Mouse (Mus musculus) stomach, postnatal 0 days (tissue): ENCODE data around the gene Lmod2. TPM values are rescaled to one million over a fixed set of nuclear protein-coding genes. Genes with fewer than 3 reads are reported as not detected.

Experiments
- ATAC-seq: fragments of 200-750 bp; cut with Nextera tagmentation; 2 replicates; pipeline ENCODE4 v1.8.0; 2017; ENCODE audit not compliant: low FRiP score, low TSS enrichment
- DNase-seq: peaks from one replicate; pipeline ENCODE4 v3.0.0-alpha.2; 2016; ENCODE audit warnings: low spot score
- H3K27ac ChIP-seq: fragments of 300-500 bp; sonication (generic); replicated peaks from 2 replicates; pipeline ENCODE4 v1.5.1; 2014; ENCODE audit warnings: mild to moderate bottlenecking, control low read depth
- H3K27me3 ChIP-seq: fragments of 300-500 bp; sonication (generic); 2 replicates; pipeline ENCODE4 v1.6.1; 2014; ENCODE audit warnings: low read length; ENCODE audit not compliant: control insufficient read depth, insufficient read depth
- H3K36me3 ChIP-seq: fragments of 300-500 bp; sonication (generic); 2 replicates; pipeline ENCODE4 v1.6.1; 2014; ENCODE audit warnings: low read length, mixed read lengths; ENCODE audit not compliant: control insufficient read depth, insufficient read depth
- H3K4me1 ChIP-seq: fragments of 300-500 bp; sonication (generic); replicated peaks from 2 replicates; pipeline ENCODE4 v1.6.1; 2014; ENCODE audit warnings: antibody characterized with exemption; ENCODE audit not compliant: control insufficient read depth, insufficient read depth
- H3K4me2 ChIP-seq: fragments of 300-500 bp; sonication (generic); replicated peaks from 2 replicates; pipeline ENCODE4 v1.6.1; 2014; ENCODE audit warnings: low read depth, mild to moderate bottlenecking, control low read depth, moderate library complexity
- H3K4me3 ChIP-seq: fragments of 300-500 bp; sonication (generic); 2 replicates; pipeline ENCODE4 v1.5.1; 2014; ENCODE audit warnings: low read depth, low read length, control low read depth
- H3K9ac ChIP-seq: fragments of 300-500 bp; sonication (generic); 2 replicates; pipeline ENCODE4 v1.6.1; 2014; ENCODE audit warnings: mild to moderate bottlenecking, low read length, control low read depth, mixed read lengths
- H3K9me3 ChIP-seq: fragments of 300-500 bp; sonication (generic); 2 replicates; pipeline ENCODE4 v1.6.1; 2016; ENCODE audit warnings: low read length; ENCODE audit not compliant: control insufficient read depth
- CTCF ChIP-seq: IDR thresholded peaks from 2 replicates; pipeline ENCODE4 v1.5.1; 2016; ENCODE audit warnings: antibody characterized with exemption, low read depth, mild to moderate bottlenecking, moderate library complexity
- EP300 ChIP-seq: optimal IDR thresholded peaks from 2 replicates; pipeline ENCODE3; 2016; ENCODE audit warnings: antibody characterized with exemption
- WGBS: fragments of 180-500 bp; shearing (Covaris S2); extraction: QIAGEN DNeasy Blood & Tissue Kit; methylation state at CpG from one replicate; pipeline ENCODE4 v1.1.7; 2014; 5-methylcytosine and 5-hydroxymethylcytosine counted together
- polyA plus RNA-seq: library from polyadenylated mRNA; unstranded; fragments of >200 nt; fragmentation: Nextera tagmentation; extraction: Ambion mirVana; gene quantifications from 2 replicates; pipeline ENCODE4 v1.2.1, GENCODE M21; 2015

The Lmod2 gene
- 0.10 TPM in 1 of 2 replicates, not detected in the other for polyA plus RNA-seq

DNA sequence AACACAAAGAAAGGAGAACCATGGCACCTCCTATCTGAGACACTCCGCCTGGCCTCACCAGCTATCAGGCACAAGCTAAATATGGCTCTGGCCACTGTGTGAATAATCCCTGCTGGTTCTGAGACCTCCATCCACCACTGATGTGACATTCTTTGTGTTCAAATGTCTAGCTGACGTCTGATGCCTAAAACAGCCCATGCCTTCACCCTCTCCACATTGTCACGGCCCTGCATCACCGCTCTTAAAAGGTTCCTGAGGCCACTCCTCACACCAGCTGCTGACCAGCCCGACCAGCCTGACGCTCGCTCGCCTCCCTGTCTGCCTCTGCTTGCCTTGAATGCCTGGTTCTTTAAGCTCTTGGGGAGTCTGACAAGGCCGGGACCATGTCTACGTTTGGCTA lies at the start of gene Lmod2:
Lmod2 (plus strand) TSS at position 263 of the 400 bp plus-strand sequence.
- ATAC-seq (no peak), DNase-seq (no peak)
- WGBS = 70% methylated on average over 10 of the region's 10 CpGs
- Histone ChIP-seq H3K4me3 (no peak within 1 kb of the TSS), H3K27ac (no peak within 1 kb of the TSS), H3K9ac (no peak within 1 kb of the TSS), H3K4me1 (no peaks in the 10 kb centered on the region), H3K36me3 (no peaks in the 10 kb centered on the region), H3K9me3 (no peaks in the 10 kb centered on the region), H3K4me2 (no peak within 1 kb of the TSS), H3K27me3 (no peaks in the 10 kb centered on the region)
- no peak for TF ChIP-seq EP300
- TF ChIP-seq CTCF = no peak

DNA sequence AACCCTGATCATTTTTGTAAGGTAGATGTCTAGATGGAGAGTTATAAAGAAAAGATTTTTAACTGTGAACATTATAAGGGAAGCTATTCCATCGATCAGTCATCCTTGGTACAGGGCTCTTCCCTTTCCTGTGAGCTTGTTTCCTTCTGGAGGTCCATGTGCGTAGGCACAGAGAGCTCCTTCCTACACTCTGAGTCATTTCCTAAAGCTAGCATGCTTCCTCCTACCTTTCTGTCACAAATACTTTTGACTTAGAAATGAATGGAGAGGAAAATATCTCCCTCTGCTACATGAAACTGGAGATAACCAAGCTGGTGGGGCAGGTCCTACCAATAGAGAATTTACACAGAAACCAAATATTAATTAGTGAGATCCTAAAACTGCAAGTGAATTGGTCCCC lies 47.8 kb upstream of the Lmod2 start:
- H3K27ac ChIP-seq = no peak overlapping the region
- H3K4me3 ChIP-seq = no peak overlapping the region
- no peaks in the 10 kb centered on the region for H3K27me3 ChIP-seq
- DNase-seq (no peak), ATAC-seq (no peak)
- H3K4me2 ChIP-seq = no peak overlapping the region
- H3K9me3 ChIP-seq = no peaks in the 10 kb centered on the region
- H3K36me3 ChIP-seq = no peaks in the 10 kb centered on the region
- H3K9ac ChIP-seq = no peak overlapping the region
- no peaks in the 10 kb centered on the region for H3K4me1 ChIP-seq
- TF ChIP-seq CTCF (no peak), EP300 (no peak)
- 64% methylated on average over 2 of the region's 2 CpGs for WGBS

DNA sequence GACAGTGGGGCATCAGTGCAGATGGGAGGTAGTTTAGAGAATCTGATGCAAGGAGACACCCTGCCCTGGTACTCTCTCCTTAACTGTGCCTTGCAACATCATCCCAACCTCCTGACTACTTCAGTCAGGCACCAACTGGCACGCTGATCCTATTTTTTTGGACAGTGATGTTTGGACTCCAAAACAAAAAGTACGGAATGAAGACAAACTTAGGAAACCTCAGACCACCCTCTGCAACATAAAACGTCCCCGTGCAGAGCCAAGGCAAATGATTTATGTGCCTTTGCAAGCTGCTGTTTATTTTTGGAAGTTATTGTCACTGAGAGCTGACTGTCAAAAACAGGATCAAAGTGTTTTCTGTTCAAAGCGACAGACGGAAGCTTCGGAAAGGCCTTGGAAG lies 45.5 kb upstream of the Lmod2 start:
- no peaks in the 10 kb centered on the region for H3K27me3 ChIP-seq
- TF ChIP-seq CTCF = no peak
- TF ChIP-seq EP300 = no peak
- no peak overlapping the region for H3K4me3 ChIP-seq
- no peaks in the 10 kb centered on the region for H3K9me3 ChIP-seq
- H3K4me2 ChIP-seq = no peak overlapping the region
- H3K27ac ChIP-seq = no peak overlapping the region
- no peak for DNase-seq
- 37% methylated on average over 7 of the region's 7 CpGs for WGBS
- no peak overlapping the region for H3K9ac ChIP-seq
- no peaks in the 10 kb centered on the region for H3K4me1 ChIP-seq
- no peak for ATAC-seq
- no peaks in the 10 kb centered on the region for H3K36me3 ChIP-seq

DNA sequence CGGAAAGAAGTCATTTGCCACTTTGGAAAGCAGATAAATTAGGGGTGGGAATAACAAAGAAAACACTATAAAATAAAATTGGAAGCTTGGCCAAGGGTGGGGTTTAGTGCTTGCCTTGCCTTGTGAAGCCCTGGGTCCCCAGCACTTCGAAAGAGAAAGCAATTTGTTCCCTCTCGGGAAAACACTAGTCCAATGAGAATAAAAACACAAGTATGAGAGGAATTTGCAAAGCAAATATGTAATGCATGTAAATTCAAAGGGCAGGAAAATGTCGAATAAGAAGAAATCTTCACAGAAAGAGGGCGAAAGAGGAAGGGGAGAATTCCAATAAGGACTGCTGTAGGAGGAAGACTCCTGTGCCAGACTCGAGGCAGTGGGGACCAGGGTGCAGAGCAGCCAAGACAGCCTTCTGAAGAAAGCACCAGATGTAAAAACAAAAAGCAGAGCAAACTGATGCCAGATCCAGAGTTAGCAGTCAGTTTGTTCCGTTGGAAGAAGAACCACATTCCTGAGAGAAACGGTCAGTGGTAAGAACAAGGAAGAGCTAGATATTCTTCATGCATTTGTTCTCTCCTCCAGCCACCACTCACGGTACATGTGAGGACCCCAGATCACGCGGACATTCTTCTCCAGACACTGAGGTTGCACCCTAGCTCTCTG lies 43.0 kb upstream of the Lmod2 start:
- H3K27ac ChIP-seq = no peak overlapping the region
- TF ChIP-seq CTCF = no peak
- no peak for TF ChIP-seq EP300
- WGBS = 39% methylated on average over 11 of the region's 11 CpGs
- H3K4me1 ChIP-seq = no peaks in the 10 kb centered on the region
- DNase-seq = no peak
- peak overlapping the region; percentile 34 for H3K4me2 ChIP-seq
- no peak for ATAC-seq
- H3K9me3 ChIP-seq = no peaks in the 10 kb centered on the region
- no peaks in the 10 kb centered on the region for H3K36me3 ChIP-seq
- no peaks in the 10 kb centered on the region for H3K27me3 ChIP-seq
- no peak overlapping the region; the same call in 1 of the 2 replicates for H3K4me3 ChIP-seq
- no peak overlapping the region for H3K9ac ChIP-seq

DNA sequence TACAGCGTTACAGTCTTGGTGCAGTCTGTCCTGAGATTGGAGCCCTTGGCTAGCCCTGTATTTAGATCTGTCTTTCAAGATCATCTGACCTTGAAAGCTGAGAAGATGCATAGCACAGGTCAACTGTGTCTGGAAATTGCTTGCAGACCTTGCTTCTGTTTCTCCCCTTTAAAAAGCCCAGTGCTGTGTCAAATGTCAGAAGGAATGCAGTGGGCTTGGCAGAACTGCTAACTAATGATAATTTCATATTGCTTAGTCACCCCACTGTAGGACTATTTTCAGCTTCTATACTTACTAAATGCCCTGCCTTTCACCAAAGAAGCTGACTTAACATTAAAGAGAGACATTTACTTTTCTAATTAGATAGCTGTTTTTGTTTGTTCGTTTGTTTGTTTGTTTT lies 42.1 kb upstream of the Lmod2 start:
- DNase-seq (no peak), ATAC-seq (no peak)
- no peak overlapping the region for H3K27ac ChIP-seq
- no peaks in the 10 kb centered on the region for H3K9me3 ChIP-seq
- H3K4me2 ChIP-seq = no peak overlapping the region
- H3K4me1 ChIP-seq = no peaks in the 10 kb centered on the region
- no peaks in the 10 kb centered on the region for H3K36me3 ChIP-seq
- H3K9ac ChIP-seq = no peak overlapping the region
- H3K4me3 ChIP-seq = no peak overlapping the region
- WGBS = 78% methylated on average over 2 of the region's 2 CpGs
- TF ChIP-seq CTCF = no peak
- TF ChIP-seq EP300 = no peak
- no peaks in the 10 kb centered on the region for H3K27me3 ChIP-seq

DNA sequence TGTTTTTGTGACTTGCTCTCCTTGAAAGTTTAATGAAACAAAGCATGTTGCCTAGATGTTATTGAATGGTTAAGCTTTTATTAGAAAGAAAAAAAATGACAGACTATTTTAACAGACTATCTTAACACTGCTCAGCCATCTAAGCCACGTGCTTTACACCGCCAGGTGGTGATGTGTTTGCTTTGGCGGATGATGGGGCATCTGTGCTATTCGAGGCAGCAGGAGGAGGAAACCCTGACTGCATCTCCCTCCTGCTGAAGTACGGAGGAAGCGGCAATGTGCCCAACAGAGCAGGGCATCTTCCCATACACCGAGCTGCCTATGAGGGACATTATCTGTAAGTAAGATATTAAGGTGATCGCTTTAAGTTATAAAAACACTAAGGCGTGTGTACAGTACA lies 33.5 kb upstream of the Lmod2 start:
- H3K9me3 ChIP-seq = no peaks in the 10 kb centered on the region
- DNase-seq (no peak), ATAC-seq (no peak)
- no peak overlapping the region for H3K9ac ChIP-seq
- H3K36me3 ChIP-seq = no peaks in the 10 kb centered on the region
- H3K4me1 ChIP-seq = no peaks in the 10 kb centered on the region
- H3K4me2 ChIP-seq = no peak overlapping the region
- H3K27ac ChIP-seq = no peak overlapping the region
- TF ChIP-seq CTCF (no peak), EP300 (no peak)
- no peak overlapping the region for H3K4me3 ChIP-seq
- H3K27me3 ChIP-seq = no peaks in the 10 kb centered on the region
- WGBS = 67% methylated on average over 9 of the region's 9 CpGs
